Mouse (Mus musculus): ENCODE measurements at regions not wholly inside any gene's neighbourhood (a gene's known extent, or its start where the extent isn't known, plus 50 kb on each side); places are given as distances from the start of the nearest gene placed in this dataset.

GRCm38 (mm10) chr12:25296648-25297047, 199.7 kb upstream of the Id2 start:
- DNase-seq (ENCODE audit: low spot score): no peak

GRCm38 (mm10) chr12:25294179-25295025, 197.5 kb upstream of the Id2 start:
- DNase-seq (ENCODE audit: low spot score): no peak

GRCm38 (mm10) chr12:25293470-25294178, 196.7 kb upstream of the Id2 start:
- no peak for DNase-seq (ENCODE audit: low spot score)

- no peak for DNase-seq (ENCODE audit: low spot score)
Measured at GRCm38 (mm10) chr12:25289381-25289780, 192.4 kb upstream of the Id2 start.

- DNase-seq (ENCODE audit: low spot score): no peak
Measured at GRCm38 (mm10) chr12:25283808-25284207, 186.9 kb upstream of the Id2 start.

GRCm38 (mm10) chr12:25281438-25281837, 184.5 kb upstream of the Id2 start:
- no peak for DNase-seq (ENCODE audit: low spot score)

- DNase-seq (ENCODE audit: low spot score): no peak
Measured at GRCm38 (mm10) chr12:25273631-25274305, 176.8 kb upstream of the Id2 start.

GRCm38 (mm10) chr12:25272752-25273125, 175.8 kb upstream of the Id2 start:
- no peak for DNase-seq (ENCODE audit: low spot score)

GRCm38 (mm10) chr12:25272114-25272751, 175.3 kb upstream of the Id2 start:
- no peak for DNase-seq (ENCODE audit: low spot score)

- DNase-seq (ENCODE audit: low spot score): no peak
Measured at GRCm38 (mm10) chr12:25269878-25270277, 172.9 kb upstream of the Id2 start.

GRCm38 (mm10) chr12:25268871-25269850, 172.2 kb upstream of the Id2 start:
- no peak for DNase-seq (ENCODE audit: low spot score)

GRCm38 (mm10) chr12:25268323-25268722, 171.4 kb upstream of the Id2 start:
- DNase-seq (ENCODE audit: low spot score): no peak

- DNase-seq (ENCODE audit: low spot score): no peak
Measured at GRCm38 (mm10) chr12:25267572-25268115, 170.7 kb upstream of the Id2 start.

GRCm38 (mm10) chr12:25266701-25267571, 170.0 kb upstream of the Id2 start:
- no peak for DNase-seq (ENCODE audit: low spot score)

- DNase-seq (ENCODE audit: low spot score): no peak
Measured at GRCm38 (mm10) chr12:25265560-25266525, 168.9 kb upstream of the Id2 start.

- no peak for DNase-seq (ENCODE audit: low spot score)
Measured at GRCm38 (mm10) chr12:25265066-25265465, 168.1 kb upstream of the Id2 start.

- DNase-seq (ENCODE audit: low spot score): no peak
Measured at GRCm38 (mm10) chr12:25264408-25264807, 167.5 kb upstream of the Id2 start.

GRCm38 (mm10) chr12:25262461-25262860, 165.5 kb upstream of the Id2 start:
- no peak for DNase-seq (ENCODE audit: low spot score)

- DNase-seq (ENCODE audit: low spot score): no peak
Measured at GRCm38 (mm10) chr12:25259123-25259522, 162.2 kb upstream of the Id2 start.
